Mouse (Mus musculus) testis, adult 10 weeks (tissue): ENCODE measurements around the gene Olfr433. TPM values are rescaled to one million over a fixed set of nuclear protein-coding genes. Genes with fewer than 3 reads are reported as not detected.

Experiments
- polyA plus RNA-seq: library from polyadenylated mRNA; stranded (reverse); fragments of 350-450 nt; fragmentation: Illumina TruSeq; extraction: RNeasy Lipid Tissue Mini Kit (QIAGEN cat#74804); gene quantifications from one replicate; pipeline ENCODE4 v1.2.3, GENCODE M21; 2014; ENCODE audit warnings: low read depth, low replicate concordance

Olfr433 gene
- not detected for polyA plus RNA-seq

DNA sequence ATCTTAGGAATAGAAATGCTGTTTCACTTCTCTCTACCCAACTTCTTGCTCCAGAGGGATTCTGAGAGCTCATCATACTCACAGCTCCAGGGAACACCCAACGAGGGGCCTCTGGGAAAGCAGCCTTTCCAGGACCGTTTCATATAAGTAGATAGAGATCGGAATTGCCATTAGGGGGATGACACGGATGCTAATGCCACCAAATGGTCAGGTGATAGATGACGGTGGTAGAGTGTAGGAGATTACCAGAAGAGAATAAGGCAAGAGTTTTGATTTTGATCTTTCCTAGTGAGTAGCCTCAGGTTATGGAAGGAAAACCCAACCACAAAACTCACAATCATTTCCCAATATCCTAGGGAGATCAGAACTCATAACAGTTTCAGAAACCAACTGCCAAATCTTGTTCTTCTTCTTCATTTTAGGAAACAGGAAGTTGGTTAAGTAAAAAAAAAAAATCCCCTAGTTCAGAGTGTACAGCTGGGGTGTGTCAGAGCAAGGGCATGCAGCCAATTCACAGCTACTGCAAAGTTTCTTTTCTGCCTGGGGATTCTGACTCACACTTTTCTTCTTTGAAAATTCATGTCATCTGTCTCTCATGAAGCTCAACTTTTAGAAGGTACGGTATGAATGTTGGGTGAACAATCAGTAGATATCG is at the start of gene Olfr433:
Gene Olfr433, plus strand, starts transcription at position 183 of the 655 bp plus-strand sequence.

DNA sequence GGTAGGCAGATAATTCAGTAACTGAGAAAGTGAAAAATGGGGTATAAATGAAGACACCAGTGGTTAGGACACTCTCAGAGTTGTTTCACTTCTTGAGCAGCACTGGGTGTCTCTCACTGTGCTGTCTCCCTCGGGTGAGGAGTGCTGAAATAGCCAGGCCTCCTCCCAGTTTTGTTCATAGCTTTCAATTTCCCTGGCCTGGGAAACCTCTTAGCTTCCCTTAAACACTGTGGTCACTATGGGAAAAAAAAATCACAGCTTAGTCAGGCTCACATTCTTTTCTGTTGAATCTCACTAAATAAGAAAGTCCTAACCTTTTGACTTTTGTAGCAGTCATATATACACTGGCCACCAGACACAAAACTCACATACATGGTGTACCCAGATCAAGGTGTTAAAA is 8.8 kb upstream of the Olfr433 start, which contains the start of gene Ifi205:
Gene Ifi205, minus strand, starts transcription at position 113 of the 400 bp plus-strand sequence.

DNA sequence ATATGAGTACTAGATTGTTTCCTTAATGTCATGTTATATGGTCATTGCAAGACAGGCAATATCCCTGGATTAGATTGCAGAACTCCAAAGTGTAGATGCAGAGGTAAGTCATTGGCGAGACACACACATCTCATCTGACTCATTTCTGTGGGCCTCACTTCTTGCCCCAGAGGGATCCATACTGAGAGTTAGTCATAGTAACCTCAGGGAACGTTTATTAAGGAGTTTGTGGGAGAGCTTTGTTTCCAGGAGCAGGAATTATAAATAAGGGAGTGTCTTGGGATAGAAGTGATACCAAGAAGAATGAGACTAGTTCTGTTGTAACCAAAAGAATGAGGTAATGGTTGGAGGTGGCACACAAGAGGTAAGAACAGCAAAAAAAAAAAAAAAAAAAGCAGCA is 8.4 kb downstream of the Olfr433 start, which contains the start of gene Olfr432:
Gene Olfr432, plus strand, starts transcription at position 313 of the 400 bp plus-strand sequence.

DNA sequence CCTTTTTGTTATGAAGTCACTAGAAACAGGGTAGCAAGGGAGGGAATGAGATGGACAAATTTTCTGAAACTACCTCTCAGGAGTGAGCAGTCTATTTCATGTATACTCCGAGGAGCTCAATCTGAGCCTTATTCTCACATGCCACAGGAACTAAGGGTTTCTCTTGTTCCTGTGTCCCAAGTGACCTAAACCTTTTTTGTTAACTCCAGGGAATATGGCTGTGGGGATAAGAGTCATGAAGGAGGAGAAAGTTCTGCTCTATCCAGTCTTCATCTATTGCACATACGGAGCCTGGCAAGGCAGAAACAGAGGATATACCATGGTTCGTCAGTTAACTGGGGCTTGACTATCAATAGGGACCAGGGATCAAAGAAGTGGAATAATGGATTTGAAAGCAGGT is 25.8 kb downstream of the Olfr433 start, which contains the start of gene Olfr430:
Gene Olfr430, plus strand, starts transcription at position 301 of the 400 bp plus-strand sequence.

DNA sequence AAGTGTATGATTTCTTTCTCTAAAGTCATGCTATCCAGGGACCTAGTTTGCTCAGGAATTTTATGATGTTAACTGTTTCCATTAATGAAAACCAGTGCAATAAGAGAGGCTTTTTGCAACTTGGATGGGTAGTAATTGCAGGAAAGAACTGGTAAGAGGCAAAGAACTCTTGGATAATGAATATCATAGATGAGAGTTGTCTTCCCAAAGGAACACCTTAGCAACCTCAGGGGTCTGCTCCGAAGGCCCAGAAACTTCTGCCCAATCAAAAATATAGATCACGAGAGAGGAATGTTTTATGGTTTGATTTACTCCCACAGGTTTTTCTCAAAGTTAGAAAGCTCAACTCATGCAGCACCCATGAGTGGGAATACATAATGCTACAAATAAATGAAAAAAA is 43.5 kb downstream of the Olfr433 start, which contains the start of gene Olfr429:
Gene Olfr429, plus strand, starts transcription at position 301 of the 400 bp plus-strand sequence.

Other genes starting within 250 kb of the Olfr433 start
- gene Ifi211, start 127.7 kb upstream of the Olfr433 start, polyA plus RNA-seq, result 1.7 TPM
- 5.1 TPM for gene Mndal, start 98.2 kb upstream of the Olfr433 start, polyA plus RNA-seq
- gene Ifi203, start 98.0 kb upstream of the Olfr433 start, polyA plus RNA-seq, result 5.7 TPM
- 0.95 TPM for gene Ifi202b, start 58.0 kb upstream of the Olfr433 start, polyA plus RNA-seq
- 0.45 TPM for gene Ifi205, start 8.9 kb upstream of the Olfr433 start, polyA plus RNA-seq
- gene Olfr432, start 8.5 kb downstream of the Olfr433 start, polyA plus RNA-seq, result not detected
- not detected for gene Olfr430, start 25.9 kb downstream of the Olfr433 start, polyA plus RNA-seq
- gene Olfr429, start 43.6 kb downstream of the Olfr433 start, polyA plus RNA-seq, result not detected
- not detected for gene Olfr427, start 56.2 kb downstream of the Olfr433 start, polyA plus RNA-seq
- gene Olfr231, start 80.5 kb downstream of the Olfr433 start, polyA plus RNA-seq, result 0.04 TPM
- gene Olfr424, start 90.8 kb downstream of the Olfr433 start, polyA plus RNA-seq, result not detected
- gene Olfr420, start 114.9 kb downstream of the Olfr433 start, polyA plus RNA-seq, result not detected
- 10.8 TPM for gene Spta1, start 132.1 kb downstream of the Olfr433 start, polyA plus RNA-seq
- not detected for gene Olfr419, start 211.4 kb downstream of the Olfr433 start, polyA plus RNA-seq